Mouse (Mus musculus): ENCODE results near the gene Vpreb2.
"Not testable (repeated sequence)": the region's sequence is repeated elsewhere in the genome, so short reads cannot be mapped to it uniquely, and the experiment has no call there.

The Vpreb2 gene

GRCm38 (mm10) chr16:17980128-17980527, at the start of gene Vpreb2:
Gene Vpreb2 (plus strand): TSS chr16:17980428.
- no peak for DNase-seq (ENCODE audit: low spot score in 2 of 2)

GRCm38 (mm10) chr16:17931906-17932460, 48.2 kb upstream of the Vpreb2 start:
- no peak for DNase-seq (ENCODE audit: low spot score in 2 of 2)

DNA sequence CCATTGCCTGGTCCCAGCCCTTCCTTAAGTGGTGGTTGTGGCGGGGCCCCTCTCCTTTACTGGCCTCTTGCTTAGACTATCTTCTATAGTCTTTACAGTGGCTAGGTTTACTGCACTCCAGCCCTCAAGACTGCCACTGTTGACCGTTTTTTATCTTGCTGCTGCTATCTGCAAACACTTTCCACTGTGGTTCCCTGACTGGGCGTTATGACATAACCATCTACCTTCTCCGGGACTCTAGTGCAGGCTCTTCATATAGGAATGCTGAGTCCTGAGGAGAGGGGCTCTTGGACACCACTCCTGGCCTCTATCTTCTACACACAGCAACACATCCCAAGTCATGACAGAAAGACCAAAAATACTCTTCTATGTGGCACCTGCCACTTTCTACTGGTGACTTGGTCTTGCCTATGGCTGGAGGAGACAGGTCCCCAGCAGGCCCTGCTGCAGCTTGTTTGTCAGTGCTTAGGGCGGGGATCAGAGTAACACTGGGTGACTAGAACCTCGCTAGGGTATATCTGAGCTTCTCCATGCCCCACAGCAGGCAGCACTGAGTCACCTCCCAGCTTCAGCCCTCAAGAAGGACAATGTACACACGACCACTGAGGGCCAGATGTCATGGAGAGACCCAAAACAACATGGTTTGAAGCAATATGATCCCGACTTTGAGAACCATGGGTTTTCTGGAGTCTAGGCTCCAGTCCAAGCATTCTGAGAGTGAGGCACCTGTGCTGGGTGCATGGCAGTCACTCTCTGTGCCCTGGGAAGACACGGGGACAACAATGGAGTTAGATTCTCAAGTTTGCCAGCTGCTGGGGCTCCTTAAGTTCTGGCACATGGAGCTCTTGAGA, 46.4 kb upstream of the Vpreb2 start:
- no peak for DNase-seq (ENCODE audit: low spot score in 2 of 2)

DNA sequence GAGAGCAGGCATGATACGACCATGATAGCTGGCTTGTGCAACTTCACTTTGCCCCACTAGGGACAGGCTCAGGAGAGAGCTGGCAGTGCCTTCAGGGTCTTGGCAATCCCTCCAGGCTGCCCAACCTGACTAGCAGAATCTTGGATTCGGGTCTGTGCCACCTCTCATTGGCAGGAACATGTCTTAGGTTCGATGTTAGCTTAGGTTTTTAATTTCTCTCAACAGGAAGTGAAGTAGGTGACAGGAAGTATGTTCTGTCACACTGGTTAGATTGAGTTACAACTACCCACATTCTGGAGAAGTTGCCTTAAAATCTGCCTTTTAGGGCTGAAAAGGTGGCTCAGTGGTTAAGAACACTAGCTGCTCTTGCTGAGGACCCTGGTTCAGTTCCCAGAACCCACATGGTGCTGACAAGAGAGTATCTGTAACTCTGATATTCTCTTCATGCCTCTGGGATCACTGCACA, 45.8 kb upstream of the Vpreb2 start:
- DNase-seq (ENCODE audit: low spot score in 2 of 2), result no peak

GRCm38 (mm10) chr16:17936776-17937175, 43.5 kb upstream of the Vpreb2 start:
- DNase-seq (ENCODE audit: low spot score in 2 of 2), result no peak

DNA sequence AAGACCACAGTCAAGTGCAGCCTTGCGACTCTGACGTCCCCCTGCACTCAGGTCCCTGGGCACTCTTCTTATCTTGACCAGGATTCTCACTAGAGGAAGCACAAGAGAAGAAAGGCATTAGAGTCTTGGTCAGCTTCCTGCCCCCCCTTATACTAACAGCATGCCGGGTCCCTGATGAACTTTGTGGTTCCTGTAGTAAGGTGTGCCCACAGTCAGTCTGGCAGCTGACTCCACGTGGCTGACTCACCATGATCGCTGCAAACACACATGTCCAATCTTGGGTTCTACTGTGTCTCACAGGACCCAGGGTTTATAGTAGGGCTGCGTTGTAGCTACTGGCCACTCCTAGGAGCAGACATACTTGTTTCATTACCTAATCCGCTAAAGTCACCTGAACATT, 42.0 kb upstream of the Vpreb2 start:
- no peak for DNase-seq (ENCODE audit: low spot score in 2 of 2)

DNA sequence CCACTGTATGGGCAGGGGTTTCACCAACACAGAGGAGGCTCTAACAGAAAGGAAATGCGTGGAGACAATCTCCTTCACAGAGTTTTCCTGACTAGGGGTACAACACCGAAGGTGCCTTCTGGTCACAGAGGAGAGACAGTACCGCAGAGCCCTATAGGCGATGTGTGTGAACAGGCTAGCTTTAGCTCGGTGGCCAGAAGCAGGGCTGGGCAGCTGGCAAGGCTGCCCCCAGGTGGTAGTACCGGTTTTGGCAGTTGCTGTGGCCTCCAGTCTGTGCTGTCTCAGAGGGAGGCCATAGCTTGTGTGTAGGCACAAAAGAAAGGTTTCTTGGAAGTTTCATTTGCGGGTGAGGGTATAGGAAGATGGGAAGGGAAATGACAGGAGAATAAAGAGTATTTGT, 41.4 kb upstream of the Vpreb2 start:
- peak; percentile 50 to 57 for DNase-seq (ENCODE audit: low spot score in 2 of 2)

DNA sequence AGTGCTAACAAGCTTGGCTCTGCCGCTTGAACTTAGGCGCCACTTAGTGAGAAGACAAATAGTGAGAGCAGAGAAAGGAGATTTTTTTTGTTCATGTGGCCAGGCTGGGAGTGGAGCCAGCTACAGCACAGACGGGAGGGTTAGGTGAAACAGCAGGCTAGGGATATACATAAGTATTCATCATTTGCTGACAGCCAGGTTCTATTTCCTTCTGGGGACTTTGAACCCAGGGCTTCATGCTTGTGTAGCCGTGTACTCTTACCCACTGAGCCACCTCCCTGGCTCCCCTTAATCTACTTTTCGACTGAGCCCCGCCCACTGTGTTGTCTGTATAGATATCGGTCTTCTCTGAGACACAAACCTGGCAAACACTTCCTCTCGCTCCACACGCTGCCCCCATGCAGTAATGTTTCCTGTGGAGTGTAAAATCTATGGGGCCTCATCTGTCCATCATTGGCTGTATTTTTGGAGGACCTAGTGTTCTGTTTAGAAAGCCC, 40.9 kb upstream of the Vpreb2 start:
- DNase-seq (ENCODE audit: low spot score in 2 of 2), result no peak

- no peak for DNase-seq (ENCODE audit: low spot score in 2 of 2)
Observed at GRCm38 (mm10) chr16:17943466-17943865, 36.8 kb upstream of the Vpreb2 start.

DNA sequence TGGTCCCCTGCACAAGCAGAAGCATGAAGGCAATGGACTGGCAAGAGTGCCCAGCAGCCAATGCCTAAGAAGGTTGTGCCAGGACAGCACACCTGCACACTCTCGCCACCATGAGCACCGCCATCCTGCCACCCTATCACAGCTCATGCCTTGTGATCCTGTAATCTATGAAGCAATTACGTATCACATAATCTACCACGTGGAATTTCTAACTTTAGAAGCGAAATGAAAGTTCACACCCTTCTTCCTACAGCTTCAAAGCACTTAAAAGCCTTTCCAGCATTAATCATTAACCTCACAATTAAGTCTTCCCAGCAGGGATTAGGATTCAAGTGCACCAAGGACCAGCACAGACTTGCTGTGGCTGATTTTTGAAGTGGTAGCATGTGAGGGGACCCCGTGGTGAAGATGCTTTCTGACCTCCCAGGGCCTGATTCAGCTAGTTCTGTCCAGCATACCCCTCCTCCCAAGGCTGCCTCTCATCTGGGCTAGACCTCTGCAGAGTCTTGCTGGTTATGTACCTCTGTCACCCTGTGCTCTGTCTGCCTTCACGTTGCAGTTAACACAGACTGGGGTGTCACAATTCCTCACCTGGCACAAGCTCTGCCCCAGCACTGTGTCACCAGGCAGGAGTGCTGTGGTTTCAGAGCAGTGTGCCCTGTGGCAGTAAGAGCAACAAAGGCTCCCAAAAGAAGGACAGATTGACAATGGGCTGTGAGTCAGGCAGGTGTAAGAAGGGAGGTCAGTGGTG, 35.0 kb upstream of the Vpreb2 start:
- DNase-seq (ENCODE audit: low spot score in 2 of 2), result no peak

GRCm38 (mm10) chr16:17949421-17949877, 30.8 kb upstream of the Vpreb2 start:
- DNase-seq (ENCODE audit: low spot score in 2 of 2), result no peak

DNA sequence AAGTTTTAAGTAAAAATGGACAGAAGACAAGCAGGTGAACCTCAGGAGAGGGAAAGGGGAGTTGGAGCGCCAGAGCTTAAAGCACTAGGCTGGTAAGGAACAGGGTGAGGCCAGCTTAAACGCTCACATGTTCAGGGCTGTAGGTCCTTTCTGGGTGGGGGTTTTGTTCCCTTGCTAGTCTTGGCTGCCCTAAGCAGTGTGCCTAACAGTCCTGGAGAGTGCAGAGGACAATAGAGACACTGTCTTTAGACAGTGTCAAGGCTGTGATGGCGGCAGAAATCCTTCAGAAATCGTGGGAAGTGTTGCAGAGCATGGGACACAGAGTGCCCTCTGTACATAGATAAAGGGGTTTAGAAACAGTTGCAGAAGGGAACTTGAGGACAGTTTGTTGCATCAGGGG, 30.2 kb upstream of the Vpreb2 start:
- no peak for DNase-seq (ENCODE audit: low spot score in 2 of 2)

GRCm38 (mm10) chr16:17951618-17952017, 28.6 kb upstream of the Vpreb2 start:
- no peak for DNase-seq (ENCODE audit: low spot score in 2 of 2)

- not testable (repeated sequence) for DNase-seq (ENCODE audit: low spot score in 2 of 2)
Observed at GRCm38 (mm10) chr16:17956052-17956638, 24.1 kb upstream of the Vpreb2 start.

DNA sequence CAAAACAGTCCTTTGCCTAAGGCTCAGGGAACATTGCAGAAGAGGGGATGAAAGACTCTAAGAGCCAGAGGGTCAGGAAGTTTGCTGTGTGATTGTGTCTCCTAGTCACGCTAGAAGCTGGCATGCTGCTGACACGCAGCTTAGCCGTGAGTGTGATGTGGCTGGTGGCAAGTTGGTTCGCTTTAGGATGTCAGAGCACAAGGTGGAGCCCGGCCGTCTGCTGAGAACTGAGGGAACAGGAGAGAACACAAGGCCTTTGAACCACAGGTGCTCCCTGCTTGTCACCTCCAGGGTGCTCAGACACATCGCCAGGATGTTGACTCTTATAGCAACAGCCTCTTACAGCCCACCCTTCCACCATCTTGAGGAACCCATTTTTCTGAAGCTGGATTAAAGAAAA, 18.1 kb upstream of the Vpreb2 start:
- DNase-seq (ENCODE audit: low spot score in 2 of 2), result no peak

GRCm38 (mm10) chr16:17971853-17972252, 8.4 kb upstream of the Vpreb2 start:
- DNase-seq (ENCODE audit: low spot score in 2 of 2), result no peak

DNA sequence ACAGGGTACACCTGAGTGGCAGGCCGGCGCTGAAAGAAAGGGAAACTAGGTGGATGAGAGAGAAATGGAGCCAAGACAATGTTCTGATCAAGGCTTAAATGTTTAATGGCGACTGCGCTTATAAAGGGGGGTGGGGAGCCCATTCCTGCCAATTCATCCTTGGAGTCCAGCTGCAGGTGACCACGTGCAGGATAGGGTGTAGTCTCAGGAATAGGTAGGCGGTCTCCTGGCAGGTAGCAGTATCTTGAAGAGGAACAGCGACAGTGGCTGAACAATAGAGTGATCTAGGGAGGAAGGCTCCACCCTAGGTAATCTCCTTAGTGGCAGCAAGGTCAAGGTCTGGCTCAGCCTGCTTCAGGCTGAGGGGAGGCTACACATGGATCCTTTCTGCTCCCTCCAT, 2.4 kb upstream of the Vpreb2 start:
- not testable (repeated sequence) for DNase-seq (ENCODE audit: low spot score in 2 of 2)

- no peak for DNase-seq (ENCODE audit: low spot score in 2 of 2)
Observed at GRCm38 (mm10) chr16:17983201-17983600, 3.0 kb downstream of the Vpreb2 start.

- no peak for DNase-seq (ENCODE audit: low spot score in 2 of 2)
Observed at GRCm38 (mm10) chr16:17984231-17984630, 4.0 kb downstream of the Vpreb2 start.

GRCm38 (mm10) chr16:17985078-17985477, 4.8 kb downstream of the Vpreb2 start:
- DNase-seq (ENCODE audit: low spot score in 2 of 2), result no peak

DNA sequence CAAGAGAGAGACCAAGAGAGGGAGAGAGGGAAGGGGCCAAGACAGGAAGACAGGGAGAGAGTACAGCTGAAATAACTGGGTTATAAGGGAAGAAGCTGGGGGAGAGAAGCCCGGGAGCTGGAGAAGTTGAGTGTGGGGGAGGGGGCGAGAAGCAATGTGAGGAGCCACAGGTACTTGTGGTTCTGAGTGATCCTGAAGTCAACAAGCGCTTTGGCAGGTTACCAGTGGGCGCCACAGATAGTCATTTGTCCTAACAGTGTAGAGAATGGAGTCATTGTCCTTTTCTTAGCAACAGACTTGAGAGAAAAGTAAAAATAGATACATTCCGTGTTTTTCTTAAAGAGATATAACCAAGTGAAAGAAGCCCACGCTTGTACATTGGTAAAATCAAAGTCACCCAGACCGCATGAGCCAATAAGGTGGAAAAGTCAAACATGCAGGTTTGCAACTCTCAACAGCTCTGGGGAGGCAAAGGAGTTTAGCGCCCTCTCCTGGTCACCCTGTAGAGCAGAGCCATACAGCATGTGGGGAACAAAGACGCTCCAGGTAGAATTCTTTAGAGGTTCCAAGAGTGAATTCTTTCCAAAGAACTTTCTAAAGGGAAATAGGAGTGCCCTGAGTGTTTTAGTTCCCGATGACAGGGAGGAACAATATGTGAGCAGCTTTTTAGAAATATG, 6.4 kb downstream of the Vpreb2 start:
- peak; percentile 28 to 63 for DNase-seq (ENCODE audit: low spot score in 2 of 2)

Data from right cerebral cortex, adult 2 months (tissue).